Mouse (Mus musculus): ENCODE results near the gene Obscn. TPM values are rescaled to one million over a fixed set of nuclear protein-coding genes. Genes with fewer than 3 reads are reported as not detected.
A peak's percentile ranks its signal among the peaks of the same experiment; 100 is the strongest.

The Obscn gene
- total and polyA plus RNA-seq, 3 experiments, result 0.09 to 0.13 (median 0.13) TPM

DNA sequence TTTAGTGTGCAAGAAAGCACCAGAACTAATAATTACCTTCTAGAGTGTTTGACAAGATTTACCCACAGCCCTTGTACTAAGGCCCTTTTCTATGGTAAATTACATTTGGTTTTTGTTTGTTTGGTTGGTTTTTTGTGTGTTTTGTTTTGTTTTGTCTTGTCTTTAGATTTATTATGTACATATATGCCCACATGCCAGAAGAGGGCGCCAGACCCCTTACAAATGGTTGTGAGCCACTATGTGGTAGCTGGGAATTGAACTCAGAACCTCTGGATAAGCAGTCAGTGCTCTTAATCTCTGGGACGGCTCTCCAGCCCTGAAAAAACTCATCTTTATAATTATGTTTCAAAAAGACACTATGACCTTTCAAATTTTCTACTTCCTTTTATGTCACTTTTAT, 37.9 kb downstream of the Obscn start:
- H3K79me2 ChIP-seq (replicated peaks; ENCODE audit: control insufficient read depth, extremely low read depth, insufficient read depth, poor library complexity, severe bottlenecking), result no peaks in the 10 kb centered on the region
- H3K9ac ChIP-seq (ENCODE audit: insufficient read depth, low read depth), result no peak overlapping the region
- TF ChIP-seq CTCF (conservative IDR thresholded peaks at IDR 0.05 in 1 of 2, IDR thresholded peaks at IDR 0.05 in 1 of 2; ENCODE audit: low read depth in 2 of 2, low read length in 2 of 2) (peak; percentile 69 to 94), MEF2A (IDR thresholded peaks at IDR 0.05; ENCODE audit: borderline replicate concordance, low read depth, low read length) (no peak), SMC3 (IDR thresholded peaks at IDR 0.05; ENCODE audit: low read depth, low read length) (peak; percentile 78), ZC3H11A (IDR thresholded peaks at IDR 0.05; ENCODE audit: low read depth, low read length) (peak; percentile 63), RAD21 (IDR thresholded peaks at IDR 0.05; ENCODE audit: low read depth, low read length) (peak; percentile 94)
- no peaks in the 10 kb centered on the region for H3K36me3 ChIP-seq (replicated peaks in 1 of 2; ENCODE audit: control insufficient read depth in 1 of 2, insufficient read depth in 1 of 2, low read length in 1 of 2)
- H3K27ac ChIP-seq (ENCODE audit: insufficient read depth, low read depth), result no peak overlapping the region
- H3K4me2 ChIP-seq (ENCODE audit: insufficient read depth, low read depth, poor library complexity, severe bottlenecking), result no peak overlapping the region
- in situ Hi-C loops (cut with MboI; ENCODE audit: low pct_ligation_motif_present, low pct_unique_long_range_greater_than_20kb, low sequenced_read_pairs) (loop anchor here (10.0 kb wide), 1 partner anchor 196 kb away; the partner anchor contains the start of gene Wnt3a), dilution Hi-C loops (cut with MboI; ENCODE audit: extremely low pct_ligation_motif_present, extremely low pct_unique_long_range_greater_than_20kb, low sequenced_read_pairs) (no loop called here)
- peaks cover 4 to 6% of the 10 kb centered on the region in 2 experiments; a peak in 3 of 4 replicates for H3K4me1 ChIP-seq (ENCODE audit: control insufficient read depth in 1 of 2, insufficient read depth in 2 of 2)
- DNase-seq (ENCODE audit: extremely low read depth), result peak; percentile 79
- no peaks in the 10 kb centered on the region for H3K27me3 ChIP-seq (replicated peaks)
- H3K4me3 ChIP-seq (replicated peaks in 1 of 3; ENCODE audit: low read depth in 2 of 3, low read length in 2 of 3, poor library complexity in 1 of 3), result no peak overlapping the region
- peaks cover 6% of the 10 kb centered on the region for H3K9me3 ChIP-seq (replicated peaks; ENCODE audit: low read length)

DNA sequence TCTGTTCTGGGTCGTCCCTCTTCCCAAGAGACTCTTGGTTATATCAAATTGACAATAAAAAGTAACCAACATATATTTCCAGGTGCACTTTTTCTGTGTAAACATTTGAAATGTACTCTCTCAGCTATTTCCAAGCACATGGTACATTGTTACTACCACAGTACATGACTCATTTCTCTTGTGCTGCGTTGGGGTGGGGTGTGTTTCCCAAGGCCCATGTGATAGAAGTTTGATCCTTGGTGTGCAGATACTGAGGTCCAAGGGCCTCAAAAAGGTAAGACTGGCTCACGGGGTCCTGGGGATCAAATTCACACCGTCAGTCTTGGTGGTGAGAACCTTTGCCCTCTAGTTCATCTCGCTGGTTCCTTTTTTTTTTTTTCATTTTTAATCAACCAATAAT, 38.4 kb downstream of the Obscn start:
- Histone ChIP-seq H3K4me2 (ENCODE audit: insufficient read depth, low read depth, poor library complexity, severe bottlenecking) (no peak overlapping the region), H3K79me2 (replicated peaks; ENCODE audit: control insufficient read depth, extremely low read depth, insufficient read depth, poor library complexity, severe bottlenecking) (no peaks in the 10 kb centered on the region), H3K9ac (ENCODE audit: insufficient read depth, low read depth) (no peak overlapping the region), H3K36me3 (replicated peaks in 1 of 2; ENCODE audit: control insufficient read depth in 1 of 2, insufficient read depth in 1 of 2, low read length in 1 of 2) (no peaks in the 10 kb centered on the region), H3K4me1 (ENCODE audit: control insufficient read depth in 1 of 2, insufficient read depth in 2 of 2) (peaks cover 4 to 6% of the 10 kb centered on the region in 2 experiments; a peak in 3 of 4 replicates), H3K9me3 (replicated peaks; ENCODE audit: low read length) (peaks cover 6% of the 10 kb centered on the region), H3K27me3 (replicated peaks) (no peaks in the 10 kb centered on the region), H3K27ac (ENCODE audit: insufficient read depth, low read depth) (no peak overlapping the region), H3K4me3 (replicated peaks in 1 of 3; ENCODE audit: low read depth in 2 of 3, low read length in 2 of 3, poor library complexity in 1 of 3) (no peak overlapping the region)
- dilution Hi-C loops (cut with MboI; ENCODE audit: extremely low pct_ligation_motif_present, extremely low pct_unique_long_range_greater_than_20kb, low sequenced_read_pairs) (no loop called here), in situ Hi-C loops (cut with MboI; ENCODE audit: low pct_ligation_motif_present, low pct_unique_long_range_greater_than_20kb, low sequenced_read_pairs) (loop anchor here (10.0 kb wide), 1 partner anchor 197 kb away; the partner anchor contains the start of gene Wnt3a)
- no peak for DNase-seq (ENCODE audit: extremely low read depth)
- TF ChIP-seq NELFE (IDR thresholded peaks at IDR 0.05; ENCODE audit: low read depth, low read length), result no peak
- no peak for TF ChIP-seq BHLHE40 (IDR thresholded peaks at IDR 0.05; ENCODE audit: low read depth, low read length)
- no peak for TF ChIP-seq MAX (IDR thresholded peaks at IDR 0.05; ENCODE audit: low read length)
- TF ChIP-seq PAX5 (IDR thresholded peaks at IDR 0.05; ENCODE audit: low read length), result no peak
- TF ChIP-seq GABPA (IDR thresholded peaks at IDR 0.05; ENCODE audit: insufficient replicate concordance, low read depth, low read length), result no peak
- no peak for TF ChIP-seq TCF12 (IDR thresholded peaks at IDR 0.05; ENCODE audit: low read depth, low read length)
- TF ChIP-seq ETS1 (conservative IDR thresholded peaks at IDR 0.05; ENCODE audit: low read depth, low read length), result no peak
- no peak for TF ChIP-seq ZMIZ1 (IDR thresholded peaks at IDR 0.05; ENCODE audit: low read depth, low read length)
- no peak for TF ChIP-seq ZKSCAN1 (IDR thresholded peaks at IDR 0.05; ENCODE audit: borderline replicate concordance, low read depth, low read length)
- no peak for TF ChIP-seq MAFK (IDR thresholded peaks at IDR 0.05; ENCODE audit: insufficient replicate concordance, low read length)
- no peak for TF ChIP-seq KAT2A (IDR thresholded peaks at IDR 0.05; ENCODE audit: insufficient replicate concordance, low read length)
- no peak for TF ChIP-seq UBTF (IDR thresholded peaks at IDR 0.05; ENCODE audit: low read depth, low read length)
- TF ChIP-seq HCFC1 (IDR thresholded peaks at IDR 0.05; ENCODE audit: low read depth, low read length), result no peak
- TF ChIP-seq ZC3H11A (IDR thresholded peaks at IDR 0.05; ENCODE audit: low read depth, low read length), result no peak
